Mouse (Mus musculus) heart, postnatal 36 days (tissue): ENCODE results near the gene Ankrd16. TPM values are rescaled to one million over a fixed set of nuclear protein-coding genes. Genes with fewer than 3 reads are reported as not detected.

Source experiments
- DNase-seq, 2 experiments: peaks; one replicate each; pipeline ENCODE4 v3.0.0; 2021 to 2022
- intact Hi-C: fragments of 180-260 bp; cut with DNase I; formaldehyde crosslinking; loops from one replicate; pipeline ENCODE4 v1.15.1; 2025
- total RNA-seq, 2 experiments: library from RNA; stranded (reverse); gene quantifications; 2 replicates each; pipeline ENCODE4 v1.2.3; 2021

Gene Ankrd16
- total RNA-seq, 2 experiments from 2014 or later: 19.5 to 19.7 TPM

DNA sequence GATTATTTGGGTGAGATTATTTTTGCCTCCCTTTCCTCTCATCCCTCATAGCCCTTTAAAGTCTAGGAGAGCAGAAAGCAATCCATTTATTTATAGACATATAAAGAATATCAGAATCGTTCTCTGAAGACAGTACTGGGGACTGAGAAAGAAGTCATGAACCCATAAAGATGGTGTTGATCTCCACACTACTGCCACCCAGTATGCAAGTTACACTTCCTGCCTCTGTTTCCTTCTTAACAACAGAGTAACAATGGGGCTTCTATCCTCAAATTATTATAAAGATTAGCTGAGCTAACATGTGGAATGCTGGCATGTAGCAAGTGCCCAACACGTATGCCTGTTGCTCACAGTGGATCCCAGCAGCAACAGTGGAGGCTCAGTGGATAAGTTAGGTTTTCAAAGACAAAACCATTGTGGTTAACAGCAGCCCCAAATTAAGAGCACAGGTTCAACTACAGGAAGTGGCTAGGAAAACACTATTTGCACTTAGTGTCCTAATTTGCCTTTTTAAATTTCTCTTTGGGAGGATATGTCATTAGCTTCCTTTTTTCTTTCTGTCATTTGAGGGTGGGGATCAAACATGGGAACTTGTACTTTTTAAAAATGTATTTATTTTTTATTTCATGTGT is 23.7 kb downstream of the Ankrd16 start:
- intact Hi-C loops: no loop called here
- DNase-seq: no peak

Other genes with a start within 250 kb of the Ankrd16 start
- gene Pfkfb3, start 223.8 kb upstream of the Ankrd16 start, total RNA-seq: 10 to 100 TPM in 1 of 2 experiments, 1 to 10 TPM in 1; 8.1 to 10.9 TPM
- gene Rbm17, start 173.7 kb upstream of the Ankrd16 start, total RNA-seq: 10 to 100 TPM; 53.0 to 60.7 TPM
- not detected for gene Gm17490, start 151.6 kb upstream of the Ankrd16 start, total RNA-seq
- gene Il2ra, start 135.1 kb upstream of the Ankrd16 start, total RNA-seq: 1 to 10 TPM; 1.4 to 1.6 TPM
- 10 to 100 TPM; 27.3 to 27.9 TPM for gene Il15ra, start 72.6 kb upstream of the Ankrd16 start, total RNA-seq
- gene Fbh1, start 294 bp upstream of the Ankrd16 start, total RNA-seq: 10 to 100 TPM; 72.7 to 76.0 TPM